Mouse (Mus musculus) ES-Bruce4 (cell line): ENCODE measurements around the gene Il1rl2.

Experiments used
- CTCF ChIP-seq: IDR thresholded peaks from one replicate; pipeline ENCODE4 v1.8.1; 2011; ENCODE audit warnings: low read depth, low read length
- EP300 ChIP-seq: IDR thresholded peaks from 2 replicates; pipeline ENCODE4 v1.6.1; 2011; ENCODE audit warnings: low read depth, low read length; ENCODE audit not compliant: insufficient read depth

GRCm38 (mm10) chr1:40352158-40352903 lies 27.9 kb downstream of the Il1rl2 start:
- TF ChIP-seq CTCF = no peak
- TF ChIP-seq EP300 = no peak
